Mouse (Mus musculus) MEL (cell line): ENCODE measurements around the gene Gprasp2. TPM values are rescaled to one million over a fixed set of nuclear protein-coding genes. Genes with fewer than 3 reads are reported as not detected.
A peak's percentile ranks its signal among the peaks of the same experiment; 100 is the strongest.
"Not testable (repeated sequence)": the region's sequence is repeated elsewhere in the genome, so short reads cannot be mapped to it uniquely, and the experiment has no call there.

Experiments used
- DNase-seq: peaks from one replicate; pipeline ENCODE4 v3.0.0; 2011; ENCODE audit warnings: low read depth, low spot score
- H3K27ac ChIP-seq: 2 replicates; pipeline ENCODE4 v1.5.1; 2012; ENCODE audit warnings: low read depth, mild to moderate bottlenecking, control low read depth, low read length, moderate library complexity; ENCODE audit not compliant: control insufficient read depth
- H3K27me3 ChIP-seq, 2 experiments: fragments of 150-350 bp in 1 of 2; sonication (generic) in 1 of 2; 2 replicates each; pipeline ENCODE4 v1.6.1; 2012; ENCODE audit warnings: low read length in 2 of 2, mild to moderate bottlenecking in 2 of 2, improper control_type of control experiment in 1 of 2, moderate library complexity in 1 of 2; ENCODE audit not compliant: insufficient read depth in 2 of 2, control insufficient read depth in 1 of 2
- H3K36me3 ChIP-seq, 2 experiments: 2 replicates each; pipeline ENCODE4 v1.6.1; 2012 to 2014; ENCODE audit warnings: low read length in 2 of 2, improper control_type of control experiment in 1 of 2, inconsistent platforms in 1 of 2, mild to moderate bottlenecking in 1 of 2; ENCODE audit not compliant: insufficient read depth in 2 of 2, control insufficient read depth in 1 of 2
- H3K4me1 ChIP-seq, 2 experiments: fragments of 150-350 bp in 1 of 2; sonication (generic) in 1 of 2; 2 replicates each; pipeline ENCODE4 v1.6.1; 2012; ENCODE audit warnings: low read length in 2 of 2, improper control_type of control experiment in 1 of 2, mild to moderate bottlenecking in 1 of 2; ENCODE audit not compliant: insufficient read depth in 2 of 2, control insufficient read depth in 1 of 2
- H3K4me3 ChIP-seq, 2 experiments: fragments of 150-350 bp in 1 of 2; sonication (generic) in 1 of 2; 2 replicates each; pipeline ENCODE4 v1.5.1; 2012; ENCODE audit warnings: low read depth in 2 of 2, low read length in 2 of 2, mild to moderate bottlenecking in 2 of 2, moderate library complexity in 2 of 2, control low read depth in 1 of 2, improper control_type of control experiment in 1 of 2; ENCODE audit not compliant: control insufficient read depth in 1 of 2, insufficient read depth in 1 of 2
- H3K79me2 ChIP-seq: 2 replicates; pipeline ENCODE4 v1.6.1; 2012; ENCODE audit warnings: mild to moderate bottlenecking, low read length, moderate library complexity; ENCODE audit not compliant: control insufficient read depth, poor library complexity, insufficient read depth
- H3K9ac ChIP-seq: 2 replicates; pipeline ENCODE4 v1.6.1; 2012; ENCODE audit warnings: low read depth, mild to moderate bottlenecking, control low read depth, low read length, moderate library complexity; ENCODE audit not compliant: control insufficient read depth, poor library complexity, severe bottlenecking
- H3K9me3 ChIP-seq: fragments of 150-350 bp; sonication (generic); replicated peaks from 2 replicates; pipeline ENCODE4 v1.6.1; 2012; ENCODE audit warnings: mild to moderate bottlenecking, low read length, improper control_type of control experiment, moderate library complexity; ENCODE audit not compliant: insufficient read depth
- CTCF ChIP-seq, 3 experiments: IDR thresholded peaks in 2 of 3; conservative IDR thresholded peaks in 1 of 3; 2 replicates each; pipeline ENCODE4 v1.5.1; 2011 to 2012; ENCODE audit warnings: low read length in 3 of 3, low read depth in 2 of 3, mild to moderate bottlenecking in 2 of 3, improper control_type of control experiment in 1 of 3, inconsistent platforms in 1 of 3, mixed read lengths in 1 of 3, moderate library complexity in 1 of 3; ENCODE audit not compliant: control insufficient read depth in 1 of 3, insufficient read depth in 1 of 3, poor library complexity in 1 of 3, severe bottlenecking in 1 of 3
- ELF1 ChIP-seq: IDR thresholded peaks from 2 replicates; pipeline ENCODE4 v1.6.1; 2014; ENCODE audit warnings: low read depth, mild to moderate bottlenecking, inconsistent platforms, low read length, improper control_type of control experiment, moderate library complexity
- MAFK ChIP-seq: IDR thresholded peaks from 2 replicates; pipeline ENCODE4 v1.6.1; 2011; ENCODE audit warnings: low read depth, mild to moderate bottlenecking, low read length, improper control_type of control experiment, borderline replicate concordance
- POLR2AphosphoS5 ChIP-seq: IDR thresholded peaks from 2 replicates; pipeline ENCODE4 v1.6.1; 2012; ENCODE audit warnings: low read depth, borderline replicate concordance, mild to moderate bottlenecking, inconsistent platforms, low read length, moderate library complexity, mixed read lengths
- RAD21 ChIP-seq: IDR thresholded peaks from 2 replicates; pipeline ENCODE4 v1.6.1; 2011; ENCODE audit warnings: mild to moderate bottlenecking, low read depth, low read length, improper control_type of control experiment
- SMC3 ChIP-seq: IDR thresholded peaks from 2 replicates; pipeline ENCODE4 v1.6.1; 2011; ENCODE audit warnings: low read depth, low read length, improper control_type of control experiment
- USF1 ChIP-seq: IDR thresholded peaks from 2 replicates; pipeline ENCODE4 v1.6.1; 2014; ENCODE audit warnings: low read depth, mild to moderate bottlenecking, inconsistent platforms, low read length, improper control_type of control experiment, moderate library complexity
- polyA plus RNA-seq, 2 experiments: library from polyadenylated mRNA; stranded (reverse) in 1 of 2; unstranded in 1 of 2; fragments of >175 nt in 1 of 2; fragments of >200 nt in 1 of 2; gene quantifications; 2 replicates each; pipeline versions ENCODE4 v1.2.1 to v1.2.4; 2012; ENCODE audit warnings: low replicate concordance in 2 of 2, low read depth in 1 of 2; ENCODE audit not compliant: insufficient read length in 2 of 2, insufficient read depth in 1 of 2, missing spikeins in 1 of 2
- total RNA-seq: library from RNA; depleted of rRNA; stranded (reverse); fragments of 300-350 nt; gene quantifications from 2 replicates; pipeline ENCODE4 v1.2.3, GENCODE M21; 2012

The Gprasp2 gene
- total and polyA plus RNA-seq, 3 experiments: 0.31 TPM; not detected in 2

GRCm38 (mm10) chrX:135839397-135840391, 860 bp downstream of the Gprasp2 start:
- H3K4me3 ChIP-seq: not testable (repeated sequence)

GRCm38 (mm10) chrX:135866806-135867205, 28.0 kb downstream of the Gprasp2 start:
- not testable (repeated sequence) for H3K27ac ChIP-seq, H3K9ac ChIP-seq, DNase-seq, H3K36me3 ChIP-seq, H3K4me1 ChIP-seq, H3K27me3 ChIP-seq, H3K4me3 ChIP-seq, H3K79me2 ChIP-seq, H3K9me3 ChIP-seq

More at GRCm38 (mm10) chrX:135839397-135840391, 860 bp downstream of the Gprasp2 start:
- H3K79me2 ChIP-seq, H3K36me3 ChIP-seq, H3K9me3 ChIP-seq, H3K27me3 ChIP-seq, H3K27ac ChIP-seq, H3K4me1 ChIP-seq, H3K9ac ChIP-seq: not testable (repeated sequence)
- TF ChIP-seq SMC3: peak; percentile 25
- TF ChIP-seq CTCF (IDR thresholded peaks at IDR 0.05 in 2 of 3, conservative IDR thresholded peaks at IDR 0.05 in 1 of 3; ENCODE audit: control insufficient read depth in 1 of 3, insufficient read depth in 1 of 3, low read depth in 2 of 3, low read length in 3 of 3, poor library complexity in 1 of 3, severe bottlenecking in 1 of 3): peak; percentile 27 to 49 (median 28); a peak in 4 of 6 replicates
- TF ChIP-seq RAD21: peak; percentile 26
- DNase-seq: peak; percentile 50

DNA sequence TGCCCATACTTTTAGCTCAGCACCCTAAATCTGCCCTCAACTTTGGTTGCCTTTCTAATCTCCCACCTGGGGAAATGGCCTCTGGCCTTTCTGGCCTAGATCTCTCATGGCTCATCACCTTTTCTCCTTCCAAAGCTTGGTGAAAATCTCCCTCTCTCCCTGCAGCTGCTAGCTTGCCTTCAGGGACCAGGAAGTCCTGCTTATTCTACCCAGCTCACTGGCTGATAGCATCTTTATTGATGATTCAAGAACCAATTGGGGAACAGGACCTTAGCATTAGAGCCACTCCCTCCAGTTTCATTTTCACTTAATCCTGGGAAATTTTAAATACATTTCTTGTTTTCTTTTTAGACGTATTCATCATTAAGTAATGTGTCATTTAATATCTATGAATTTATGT, 37.8 kb downstream of the Gprasp2 start:
- Histone ChIP-seq H3K27me3 (peaks cover 0 to 1% of the 10 kb centered on the region in 2 experiments; a peak in 1 of 4 replicates), H3K4me1 (no peaks in the 10 kb centered on the region), H3K36me3 (no peaks in the 10 kb centered on the region), H3K9ac (no peak overlapping the region), H3K27ac (no peak overlapping the region)
- peak; percentile 30 for DNase-seq
- TF ChIP-seq POLR2AphosphoS5 (no peak), ELF1 (peak; percentile 53; the same call in 1 of the 2 replicates), MAFK (no peak), USF1 (no peak)
- TF ChIP-seq, all 39 proteins: peak for 1
- Histone ChIP-seq H3K79me2 (no peaks in the 10 kb centered on the region), H3K4me3 (peak overlapping the region in 1 of 2 experiments; percentile 52; a peak in 2 of 4 replicates), H3K9me3 (no peaks in the 10 kb centered on the region)
